Mouse (Mus musculus): ENCODE measurements around the gene Efna5.

DNA sequence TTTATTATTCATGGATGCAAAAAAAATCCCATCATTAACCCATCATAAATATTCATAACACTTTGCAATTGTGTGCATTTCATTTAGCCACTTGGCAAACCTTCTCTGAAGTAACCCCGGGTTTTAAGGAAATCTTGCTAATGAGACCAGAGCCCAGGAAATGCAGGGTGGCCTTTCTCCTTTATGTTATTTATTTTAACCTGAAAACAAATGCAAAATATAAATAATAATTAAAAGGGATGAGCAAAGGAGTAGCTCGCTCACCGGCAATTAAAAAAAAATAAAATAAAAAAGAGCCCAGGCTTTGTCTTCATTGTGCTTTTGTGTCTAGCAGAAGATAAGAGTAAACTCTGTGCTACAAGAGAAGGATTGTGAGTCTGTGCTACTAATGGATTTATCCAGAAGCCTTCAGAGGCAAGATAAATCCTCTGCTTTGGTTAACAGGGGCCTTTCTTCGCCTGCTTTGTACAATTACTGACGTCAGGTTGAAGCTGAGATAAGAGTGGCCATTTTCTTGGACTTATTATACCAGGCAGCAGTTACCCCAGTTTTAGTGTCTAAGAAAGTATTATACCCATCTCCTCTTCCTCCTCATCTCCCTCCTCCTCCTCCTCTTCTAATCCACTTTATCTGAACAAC lies 288.6 kb downstream of the Efna5 start:
- TF ChIP-seq POLR2A (IDR thresholded peaks at IDR 0.05; ENCODE audit: control insufficient read depth, extremely low read depth, insufficient read depth, low read length, poor library complexity) = no peak
- TF ChIP-seq CTCF (IDR thresholded peaks at IDR 0.05; ENCODE audit: borderline replicate concordance, control insufficient read depth, extremely low read depth, insufficient read depth, low read length, poor library complexity) = no peak
